Mouse (Mus musculus) urinary bladder, postnatal 0 days (tissue): ENCODE results near the gene Glb1. TPM values are rescaled to one million over a fixed set of nuclear protein-coding genes. Genes with fewer than 3 reads are reported as not detected.

Experiments
- polyA plus RNA-seq: library from polyadenylated mRNA; unstranded; fragments of >200 nt; fragmentation: Nextera tagmentation; extraction: Ambion mirVana; gene quantifications from 2 replicates; pipeline ENCODE4 v1.2.1, GENCODE M21; 2015

Glb1 gene
- 21.1 and 22.3 TPM in 2 replicates for polyA plus RNA-seq

GRCm38 (mm10) chr9:114400949-114401684 lies at the start of gene Glb1, which contains the start of gene Tmppe:
TSS of gene Glb1 (plus strand) at chr9:114401076.
TSS of gene Tmppe (plus strand) at chr9:114401105.

DNA sequence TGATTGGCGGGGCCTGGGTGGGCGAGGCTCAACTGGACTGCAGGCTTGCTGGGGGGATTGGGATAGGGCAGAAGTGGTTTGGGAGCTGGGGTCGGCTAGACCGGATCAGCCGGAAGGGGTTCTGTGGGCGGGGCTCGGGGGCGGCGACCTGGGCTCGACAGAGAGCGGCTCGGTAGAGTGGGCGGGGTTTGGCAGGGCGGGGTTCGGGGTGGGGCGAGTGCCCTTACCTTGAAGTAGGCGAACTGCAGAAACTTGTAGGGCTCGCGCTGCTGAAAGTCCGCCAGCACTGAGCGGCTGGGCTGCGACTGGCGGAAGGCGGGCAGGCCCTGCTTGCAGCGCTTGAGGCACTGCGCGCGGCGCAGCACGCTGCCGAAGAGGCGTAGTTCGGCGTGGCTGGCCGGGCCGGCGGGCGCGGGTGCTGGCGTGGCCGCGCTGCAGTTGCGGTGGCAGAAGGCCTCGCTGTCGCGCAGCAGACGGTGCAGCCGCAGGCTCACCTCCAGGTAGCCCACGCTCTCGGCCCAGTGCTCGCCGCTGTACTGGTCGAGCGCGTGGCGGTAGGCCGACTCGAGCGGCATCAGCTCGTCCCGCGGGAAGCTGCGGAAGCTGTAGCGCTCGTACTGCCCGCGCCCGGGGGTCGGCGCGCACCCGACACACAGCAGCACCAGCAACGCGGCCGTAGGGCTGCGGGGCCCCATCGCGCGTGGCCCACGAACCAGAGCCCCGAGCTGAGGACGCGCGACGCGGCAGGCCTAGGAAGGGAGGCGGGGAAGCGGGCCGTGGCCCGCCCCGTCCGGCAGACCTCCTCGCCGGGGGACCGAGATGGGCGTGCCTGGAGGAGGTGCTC lies 10.7 kb upstream of the Glb1 start, which contains the start of gene Crtap:
Gene Crtap, minus strand, starts transcription at position 771 of the 844 bp plus-strand sequence.

DNA sequence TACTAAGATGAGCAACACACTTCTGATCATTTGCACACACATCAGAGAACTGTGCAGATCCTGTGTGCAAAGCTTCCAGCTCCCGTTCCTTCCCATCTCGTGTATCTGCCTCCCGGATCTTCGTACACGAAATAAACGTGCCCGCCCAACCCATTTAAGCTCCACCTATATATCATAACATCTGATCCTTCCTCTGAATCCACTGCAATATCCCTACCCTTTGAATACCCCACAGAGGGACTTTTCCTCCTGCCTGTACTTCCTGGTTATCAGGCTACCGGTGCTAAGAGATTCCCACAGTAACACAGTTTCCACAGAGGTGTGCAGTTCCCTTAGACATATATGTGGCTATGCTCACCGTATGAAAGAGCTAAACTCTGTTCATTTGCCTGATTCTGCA lies 103.9 kb downstream of the Glb1 start, which contains the start of gene Ccr4:
Gene Ccr4, minus strand, starts transcription at position 101 of the 400 bp plus-strand sequence.

GRCm38 (mm10) chr9:114515364-114515763 lies 114.5 kb downstream of the Glb1 start, which contains the start of gene C130032M10Rik:
TSS of gene C130032M10Rik (plus strand) at chr9:114515697.

Other genes starting within 250 kb of the Glb1 start
- gene Bcl2a1c, start 70.9 kb upstream of the Glb1 start, polyA plus RNA-seq = 0.70 TPM in 1 of 2 replicates, not detected in the other
- gene Crtap, start 10.4 kb upstream of the Glb1 start, polyA plus RNA-seq = 118 and 125 TPM in 2 replicates
- gene Tmppe, start within 50 bp of the Glb1 start, polyA plus RNA-seq = 4.4 and 5.2 TPM in 2 replicates
- 0.71 and 1.3 TPM in 2 replicates for gene Ccr4, start 103.8 kb downstream of the Glb1 start, polyA plus RNA-seq
- not detected in 2 replicates for gene C130032M10Rik, start 114.6 kb downstream of the Glb1 start, polyA plus RNA-seq
- gene Trim71, start 163.3 kb downstream of the Glb1 start, polyA plus RNA-seq = 0.23 and 0.28 TPM in 2 replicates
- gene Cnot10, start 239.1 kb downstream of the Glb1 start, polyA plus RNA-seq = 22.7 and 25.6 TPM in 2 replicates